Mouse (Mus musculus) heart, postnatal 4 days (tissue): Measurements from ENCODE around the gene Tgfbi. TPM values are rescaled to one million over a fixed set of nuclear protein-coding genes. Genes with fewer than 3 reads are reported as not detected.

Experiments used
- DNase-seq: peaks from one replicate; pipeline ENCODE4 v3.0.0; 2021
- total RNA-seq, 2 experiments: library from RNA; stranded (reverse); gene quantifications; 2 replicates each; pipeline ENCODE4 v1.2.3; 2021

Gene Tgfbi
- 10 to 100 TPM; 20.0 to 24.1 TPM for total RNA-seq

DNA sequence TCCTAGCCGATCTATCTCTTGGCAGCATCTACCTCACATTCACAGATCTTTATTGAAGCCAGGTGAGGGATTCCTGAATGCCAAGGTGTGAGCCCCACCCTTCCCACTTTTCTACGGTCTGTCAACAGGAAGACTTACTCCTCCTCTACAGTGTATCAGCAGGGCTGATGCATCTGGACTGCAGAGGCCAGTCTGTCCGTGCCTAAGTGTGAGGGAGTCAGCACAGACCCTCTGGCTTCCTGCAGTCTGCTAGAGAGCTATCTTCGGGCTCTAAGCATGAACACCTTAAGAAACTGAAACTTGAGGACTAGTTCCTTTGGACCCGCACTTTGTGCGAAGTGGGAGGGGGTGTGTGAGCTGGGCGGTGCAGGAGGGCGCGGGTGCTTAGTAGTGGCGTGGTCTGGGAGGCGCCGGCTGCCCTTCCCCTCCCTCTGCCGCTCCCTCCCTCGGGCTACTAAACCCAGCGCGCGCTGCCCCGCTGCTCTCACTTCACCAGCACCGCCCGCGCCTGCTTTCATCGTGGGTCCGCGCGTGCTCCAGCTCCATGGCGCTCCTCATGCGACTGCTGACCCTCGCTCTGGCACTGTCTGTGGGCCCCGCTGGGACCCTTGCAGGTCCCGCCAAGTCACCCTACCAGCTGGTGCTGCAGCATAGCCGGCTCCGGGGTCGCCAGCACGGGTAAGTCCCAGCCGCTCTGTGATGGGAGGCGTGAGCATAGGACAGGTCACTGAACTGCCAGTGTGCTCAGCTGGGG lies at the start of gene Tgfbi:
TSS of gene Tgfbi (plus strand) at position 421 of the 754 bp plus-strand sequence.
- DNase-seq = peak; percentile 58

GRCm38 (mm10) chr13:56559841-56560370 lies 49.4 kb upstream of the Tgfbi start:
- DNase-seq = no peak

GRCm38 (mm10) chr13:56561129-56561528 lies 48.2 kb upstream of the Tgfbi start:
- DNase-seq = no peak

- DNase-seq = peak; percentile 61
Observed at GRCm38 (mm10) chr13:56563075-56563474, 46.2 kb upstream of the Tgfbi start.

DNA sequence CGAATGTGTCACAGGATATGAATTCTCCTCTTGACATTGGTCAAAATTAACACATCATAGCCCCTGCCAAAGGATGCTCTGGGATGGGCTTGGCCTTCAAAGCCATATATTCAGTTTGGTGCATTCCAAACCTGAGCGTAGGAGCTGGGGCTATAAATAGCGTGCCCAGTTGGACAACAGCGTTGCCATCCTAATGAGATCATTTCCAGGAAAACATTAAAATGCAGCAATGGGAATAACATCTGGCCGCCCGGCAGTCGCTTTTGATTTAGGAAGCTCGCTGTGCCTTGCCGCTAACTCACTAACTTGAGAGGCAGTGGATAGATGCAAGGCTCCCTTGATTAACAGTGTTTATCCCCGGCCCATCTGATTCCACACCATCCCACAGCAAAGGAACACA lies 43.0 kb upstream of the Tgfbi start:
- DNase-seq = peak; percentile 32

GRCm38 (mm10) chr13:56571645-56572044 lies 37.7 kb upstream of the Tgfbi start:
- no peak for DNase-seq

DNA sequence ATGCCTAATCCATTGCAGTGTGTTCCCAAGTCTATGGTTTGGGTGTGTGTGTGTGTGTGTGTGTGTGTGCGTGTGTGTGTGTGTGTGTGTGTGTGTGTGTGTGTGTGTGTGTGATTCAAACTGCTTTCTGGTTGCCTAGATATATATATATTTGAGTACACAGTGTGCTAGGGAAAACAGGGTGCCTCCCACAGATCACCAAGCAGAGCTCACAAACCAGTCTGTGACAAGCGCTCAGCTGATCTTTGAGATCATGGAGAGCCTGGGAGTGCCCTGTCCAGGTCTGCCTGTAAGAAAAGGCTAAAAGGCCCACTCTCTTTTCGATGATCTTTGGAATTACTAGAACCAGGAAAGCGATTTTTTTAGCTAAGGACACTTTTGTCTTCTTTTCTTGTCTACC lies 34.2 kb upstream of the Tgfbi start:
- no peak for DNase-seq

DNA sequence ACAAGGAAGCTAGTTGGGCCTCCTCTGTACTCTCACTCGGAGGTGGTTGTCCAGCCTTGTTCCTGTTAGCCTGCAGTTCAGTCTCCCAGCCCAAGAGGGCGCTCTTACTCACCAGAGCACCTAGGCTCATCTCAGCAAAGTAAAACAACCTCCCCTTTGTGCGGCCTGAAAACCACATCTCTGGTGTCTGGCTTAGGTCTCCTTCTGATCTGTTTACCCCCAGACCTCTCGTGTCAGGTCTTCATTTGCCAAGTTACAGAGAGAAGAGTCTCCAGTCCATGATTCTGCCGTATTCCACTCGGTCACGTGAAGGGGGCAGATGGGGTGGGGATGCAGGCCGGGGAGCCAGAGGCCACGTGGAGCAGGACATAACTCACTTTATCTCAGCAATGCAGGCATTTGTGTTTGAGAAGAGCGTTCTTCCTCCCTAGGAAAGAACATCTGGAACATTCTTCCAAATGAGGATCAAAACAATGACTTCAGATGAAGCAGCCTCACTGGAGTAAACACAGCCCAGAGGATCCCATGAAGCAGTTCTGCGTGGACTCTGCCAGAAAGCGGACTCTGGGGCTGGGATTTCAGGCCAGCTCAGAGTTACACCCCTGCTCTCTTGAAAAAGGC lies 33.5 kb upstream of the Tgfbi start:
- DNase-seq = peak; percentile 83

DNA sequence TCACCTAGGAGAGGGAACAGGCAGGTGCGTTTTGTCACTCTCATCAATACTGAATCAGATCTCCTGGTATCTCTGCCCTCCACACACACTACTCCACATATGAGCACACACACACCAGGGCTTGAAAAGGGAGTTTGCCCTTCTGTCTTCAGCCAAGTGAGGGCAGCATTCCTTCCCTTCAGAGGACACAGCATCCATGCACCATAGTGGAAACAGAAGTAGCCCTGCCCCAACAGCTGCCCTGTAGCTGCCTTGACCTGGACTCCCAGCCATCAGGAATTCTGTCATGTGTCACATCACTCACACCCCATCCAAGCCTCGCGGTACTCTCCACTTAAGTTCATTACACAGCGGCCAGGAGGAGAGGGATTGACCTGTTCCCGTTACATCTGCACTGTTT lies 31.2 kb upstream of the Tgfbi start:
- no peak for DNase-seq

DNA sequence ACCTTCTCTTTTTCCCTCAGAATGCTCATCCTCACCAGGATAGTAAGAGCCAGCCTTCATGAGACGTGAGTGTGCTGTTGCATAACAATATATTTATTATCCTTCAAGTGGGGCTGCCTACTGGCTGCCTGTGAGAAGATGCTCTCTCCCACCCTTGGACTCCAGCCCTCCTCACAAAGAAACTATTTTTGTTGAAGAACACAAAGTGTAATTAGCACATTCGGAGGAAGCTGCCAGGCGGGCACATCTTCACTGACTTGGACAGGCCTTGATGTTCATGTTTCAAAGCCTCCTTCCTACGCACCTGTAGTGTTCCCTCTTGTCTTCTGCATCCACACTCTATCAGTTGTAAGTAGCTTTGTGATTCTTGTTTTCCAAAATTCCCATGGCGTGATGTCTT lies 28.9 kb upstream of the Tgfbi start:
- no peak for DNase-seq

DNA sequence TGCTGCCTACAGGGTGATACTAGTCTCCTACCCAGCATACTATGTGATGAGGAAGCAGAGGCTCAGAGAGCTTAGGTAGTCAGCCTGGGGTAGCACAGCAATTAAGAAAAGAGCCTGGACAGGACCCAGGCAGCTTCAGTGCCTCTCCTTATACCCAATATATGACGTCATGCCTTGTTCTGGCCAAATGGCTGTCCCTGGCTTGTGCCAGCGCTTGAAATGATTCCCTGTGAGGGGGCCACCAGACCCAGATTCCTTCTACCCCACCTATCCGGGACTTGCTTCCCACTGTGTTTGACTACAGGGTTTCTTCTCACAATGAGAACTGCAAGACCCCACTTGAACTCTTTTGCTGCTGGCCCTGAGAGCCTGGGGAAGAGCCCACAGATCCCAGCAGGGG lies 27.8 kb upstream of the Tgfbi start:
- DNase-seq = no peak

DNA sequence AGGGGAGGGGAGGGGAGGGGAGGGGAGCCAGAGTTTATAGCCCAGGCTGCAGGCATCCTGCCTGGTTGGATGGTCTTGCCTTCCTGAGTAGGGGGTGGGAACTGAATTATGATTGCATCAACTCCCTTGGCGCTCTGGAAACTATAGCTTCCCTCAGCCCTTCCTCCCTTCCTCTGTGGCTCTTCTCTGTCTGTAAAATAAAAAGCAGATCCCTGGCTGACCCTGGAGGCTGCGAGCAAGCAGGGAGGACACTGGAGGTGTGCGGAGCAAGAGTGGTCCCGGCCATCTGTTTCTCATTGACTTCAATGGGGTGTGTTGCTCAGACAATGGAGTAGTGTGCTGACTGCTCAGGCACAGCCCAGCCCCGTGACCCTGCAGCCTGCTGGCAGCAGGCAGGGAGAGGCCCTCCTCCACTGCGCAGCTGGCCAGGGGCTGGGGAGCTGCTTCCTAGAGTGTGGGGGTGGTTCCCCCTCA lies 27.3 kb upstream of the Tgfbi start:
- DNase-seq = peak; percentile 73

GRCm38 (mm10) chr13:56582720-56583119 lies 26.6 kb upstream of the Tgfbi start:
- DNase-seq = no peak

DNA sequence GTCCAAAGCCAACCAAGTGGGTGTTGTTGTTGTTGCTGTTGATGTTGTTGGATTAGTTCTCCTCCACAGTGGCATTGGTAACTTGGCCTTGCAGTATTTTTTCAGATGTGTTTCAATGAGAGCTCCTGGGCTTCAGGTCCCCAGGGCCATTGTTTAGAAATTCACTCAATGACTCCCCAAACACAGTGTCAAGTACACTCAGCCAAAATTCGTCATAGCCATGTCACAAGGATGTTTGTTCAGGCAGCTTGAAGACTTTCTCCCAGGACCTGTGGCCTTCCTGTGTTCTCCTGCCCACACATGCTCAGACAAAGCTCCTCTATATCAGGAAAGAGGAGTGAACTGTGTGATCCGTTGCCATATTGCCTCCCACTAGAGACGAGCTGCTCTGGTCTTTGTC lies 23.3 kb upstream of the Tgfbi start:
- no peak for DNase-seq

DNA sequence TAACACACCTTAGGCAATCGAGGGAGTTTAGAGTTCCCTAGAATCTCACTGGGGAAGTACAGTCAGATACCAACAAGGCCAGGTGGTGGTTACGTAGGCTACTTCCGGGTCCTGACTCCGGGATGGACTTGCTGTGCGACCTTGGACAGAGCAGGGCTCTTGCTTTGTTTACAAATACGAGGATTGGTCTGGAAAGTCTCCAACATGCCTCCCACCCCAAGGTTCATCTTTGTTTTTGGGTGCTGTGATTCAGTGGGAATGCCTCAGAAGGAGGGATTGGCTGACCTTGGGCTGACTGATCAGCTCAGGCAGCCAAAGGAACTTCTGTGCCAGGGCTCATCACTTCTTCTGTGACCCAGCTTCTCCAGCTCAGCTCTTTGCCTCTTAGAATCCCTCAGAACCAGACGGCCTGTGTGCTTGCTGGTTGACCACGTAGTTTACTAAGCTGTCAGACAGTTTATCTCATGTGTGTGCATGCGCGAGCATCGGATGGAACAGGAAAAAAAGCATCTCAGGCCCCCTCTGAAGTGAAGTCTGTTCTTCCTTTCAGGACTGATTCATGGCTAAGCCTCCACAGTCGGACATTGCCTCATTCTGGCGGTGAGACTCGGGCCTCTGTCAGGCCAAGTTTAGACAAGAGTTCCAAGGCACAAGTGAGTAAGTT lies 20.7 kb upstream of the Tgfbi start:
- no peak for DNase-seq

GRCm38 (mm10) chr13:56590202-56590601 lies 19.1 kb upstream of the Tgfbi start:
- DNase-seq = no peak

DNA sequence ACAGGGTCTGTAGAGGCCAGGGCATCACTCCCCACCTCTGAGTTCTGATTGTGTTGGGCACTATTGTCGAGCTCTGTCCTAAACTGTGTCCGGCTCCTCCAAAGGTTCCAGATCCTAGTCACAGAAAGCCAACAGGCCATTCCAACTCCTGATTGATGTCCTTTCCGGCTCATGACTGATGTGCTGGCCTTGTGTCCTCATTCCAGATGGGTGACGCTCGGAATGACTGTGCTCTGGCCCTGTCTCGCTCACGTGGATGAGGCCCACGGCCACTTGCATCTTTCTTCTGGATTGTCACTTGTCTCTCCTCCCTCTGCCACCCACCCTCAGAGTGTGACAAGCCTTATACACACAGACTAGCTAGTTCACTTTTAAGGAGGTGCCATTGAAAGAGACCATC lies 18.1 kb upstream of the Tgfbi start:
- DNase-seq = no peak

DNA sequence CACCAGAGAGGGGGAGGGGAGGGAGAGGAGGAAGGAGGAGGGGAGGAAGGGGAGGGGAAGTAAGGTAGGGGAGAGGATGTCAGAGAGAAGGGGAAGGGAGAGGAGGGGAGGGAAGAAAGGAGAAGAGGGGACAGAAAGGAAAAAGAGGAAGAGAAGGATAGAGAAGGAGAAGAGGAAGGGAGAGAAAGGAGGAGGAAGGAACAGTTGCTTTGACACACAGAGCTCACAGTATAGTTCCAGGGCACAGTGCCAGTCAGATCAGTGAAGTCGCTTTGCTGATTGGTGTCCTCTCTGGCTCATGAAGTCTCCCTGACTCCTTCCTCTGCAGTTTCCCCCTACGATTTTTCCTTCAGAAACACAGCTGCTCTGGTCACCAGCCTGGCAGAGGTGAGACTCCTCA lies 17.4 kb upstream of the Tgfbi start:
- DNase-seq = no peak

- DNase-seq = no peak
Observed at GRCm38 (mm10) chr13:56593196-56593595, 16.1 kb upstream of the Tgfbi start.

DNA sequence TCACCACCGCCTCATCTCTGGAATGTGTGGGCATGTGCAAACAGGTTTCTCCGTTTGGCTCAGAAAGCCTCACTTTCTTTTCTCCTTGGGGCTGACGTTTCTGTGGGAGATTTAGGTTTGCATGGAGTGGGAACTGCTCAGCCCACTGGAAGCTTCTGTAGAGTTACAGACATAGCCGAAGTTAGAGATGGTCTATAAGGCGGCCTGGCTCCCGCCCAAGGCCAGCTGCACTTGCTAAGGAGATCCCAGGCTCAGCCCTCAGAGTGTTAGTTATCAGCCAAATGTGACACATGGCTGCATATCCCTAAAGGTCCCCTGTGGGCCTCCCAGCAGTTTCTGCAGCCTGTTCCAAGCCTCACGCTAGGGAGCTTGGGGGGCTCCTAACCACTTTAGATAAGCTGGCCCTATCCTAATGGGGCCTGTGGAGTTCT lies 15.3 kb upstream of the Tgfbi start:
- peak; percentile 65 for DNase-seq

DNA sequence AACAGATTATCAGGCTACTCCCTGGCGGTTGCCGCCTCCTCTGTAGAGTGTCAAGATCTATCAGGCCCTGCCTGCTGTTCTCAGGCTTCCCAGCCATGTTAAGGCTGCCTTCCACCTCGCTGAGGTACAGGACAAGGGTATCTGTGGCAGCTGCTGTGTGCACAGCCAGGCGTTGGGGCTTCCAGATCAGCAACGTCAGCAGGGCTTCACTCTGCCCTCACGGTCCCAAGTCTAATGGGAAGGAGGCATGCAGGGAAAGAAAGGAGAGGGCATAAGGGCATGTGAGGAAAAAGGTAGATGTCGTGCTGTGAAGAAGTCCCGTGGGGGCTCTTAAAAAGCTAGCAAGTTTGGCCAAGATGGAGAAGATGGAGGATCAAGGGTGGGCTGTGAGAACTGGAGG lies 14.1 kb upstream of the Tgfbi start:
- no peak for DNase-seq

- DNase-seq = no peak
Observed at GRCm38 (mm10) chr13:56597296-56597695, 12.0 kb upstream of the Tgfbi start.
